Mouse (Mus musculus) skeletal muscle tissue, adult 2 months (tissue): ENCODE measurements around the gene Golt1b.

ENCODE experiments used
- DNase-seq: peaks from one replicate; pipeline ENCODE4 v3.0.0-alpha.2; 2012; ENCODE audit warnings: low read depth, low spot score

Golt1b gene

GRCm38 (mm10) chr6:142384521-142384920 lies 2.5 kb upstream of the Golt1b start:
- DNase-seq, result no peak

GRCm38 (mm10) chr6:142386285-142387010 lies 573 bp upstream of the Golt1b start:
- DNase-seq, result no peak

- DNase-seq, result no peak
Measured at GRCm38 (mm10) chr6:142387755-142388271, 792 bp downstream of the Golt1b start.

- no peak for DNase-seq
Measured at GRCm38 (mm10) chr6:142389101-142389500, 2.1 kb downstream of the Golt1b start.

- no peak for DNase-seq
Measured at GRCm38 (mm10) chr6:142392312-142392711, 5.3 kb downstream of the Golt1b start.

GRCm38 (mm10) chr6:142394669-142395068 lies 7.6 kb downstream of the Golt1b start:
- no peak for DNase-seq

- no peak for DNase-seq
Measured at GRCm38 (mm10) chr6:142395756-142396155, 8.7 kb downstream of the Golt1b start.

- DNase-seq, result no peak
Measured at GRCm38 (mm10) chr6:142411140-142411539, 24.1 kb downstream of the Golt1b start.

- DNase-seq, result no peak
Measured at GRCm38 (mm10) chr6:142412906-142413491, 26.0 kb downstream of the Golt1b start, which contains the start of gene Spx. Spx (plus strand) TSS chr6:142413441.

GRCm38 (mm10) chr6:142413845-142414244 lies 26.8 kb downstream of the Golt1b start:
- DNase-seq, result no peak

GRCm38 (mm10) chr6:142414597-142414996 lies 27.6 kb downstream of the Golt1b start:
- no peak for DNase-seq

GRCm38 (mm10) chr6:142424976-142425375 lies 38.0 kb downstream of the Golt1b start:
- no peak for DNase-seq

GRCm38 (mm10) chr6:142429072-142429471 lies 42.1 kb downstream of the Golt1b start:
- DNase-seq, result no peak

GRCm38 (mm10) chr6:142451381-142451780 lies 64.4 kb downstream of the Golt1b start:
- no peak for DNase-seq

GRCm38 (mm10) chr6:142453311-142453710 lies 66.3 kb downstream of the Golt1b start:
- DNase-seq, result no peak
